Mouse (Mus musculus): ENCODE measurements at regions not wholly inside any gene's neighbourhood (a gene's known extent, or its start where the extent isn't known, plus 50 kb on each side); places are given as distances from the start of the nearest gene placed in this dataset.

DNA sequence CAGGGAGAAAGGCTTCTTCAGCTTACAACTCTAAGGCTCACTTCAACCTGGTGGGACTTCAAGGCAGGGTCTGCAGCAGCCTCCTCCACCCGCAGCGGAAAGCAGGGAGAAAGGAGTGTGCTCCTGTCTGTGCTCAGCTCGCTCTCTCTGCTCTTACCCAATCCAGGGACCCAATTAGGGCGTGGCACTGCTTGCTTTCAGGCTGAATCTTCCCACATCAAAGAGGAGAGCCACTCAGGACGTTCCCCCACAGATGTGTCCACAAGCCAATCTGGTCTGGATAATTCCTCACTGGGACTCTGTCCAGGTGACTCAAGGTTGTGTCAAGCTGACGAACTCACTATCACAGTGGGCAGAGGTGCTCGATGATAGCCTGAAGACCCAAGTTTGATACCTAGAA lies 72.0 kb upstream of the Zbtb40 start:
- TF ChIP-seq GATA1 (IDR thresholded peaks at IDR 0.05; ENCODE audit: low read length) (no peak), TAL1 (IDR thresholded peaks at IDR 0.05; ENCODE audit: low read length) (no peak)

All from erythroblast, embryonic 14.5 days (primary cell).